Mouse (Mus musculus) liver, embryonic 13.5 days (tissue): ENCODE data around the gene Rorc. TPM values are rescaled to one million over a fixed set of nuclear protein-coding genes. Genes with fewer than 3 reads are reported as not detected.

Source experiments
- ATAC-seq: fragments of 200-750 bp; cut with Nextera tagmentation; 2 replicates; pipeline ENCODE4 v1.8.0; 2017; ENCODE audit warnings: low read depth, mild to moderate bottlenecking, moderate number of reproducible peaks, moderate library complexity
- DNase-seq: peaks from one replicate; pipeline ENCODE4 v3.0.0; 2022
- H3K27ac ChIP-seq: fragments of 300-500 bp; sonication (generic); 2 replicates; pipeline ENCODE4 v1.5.1; 2015; ENCODE audit warnings: moderate library complexity, mild to moderate bottlenecking, inconsistent platforms
- H3K27me3 ChIP-seq: fragments of 300-500 bp; sonication (generic); 2 replicates; pipeline ENCODE4 v1.6.1; 2015; ENCODE audit warnings: mild to moderate bottlenecking, inconsistent platforms
- H3K36me3 ChIP-seq: fragments of 300-500 bp; sonication (generic); 2 replicates; pipeline ENCODE4 v1.6.1; 2015; ENCODE audit warnings: mild to moderate bottlenecking, inconsistent platforms
- H3K4me1 ChIP-seq: fragments of 300-500 bp; sonication (generic); replicated peaks from 2 replicates; pipeline ENCODE4 v1.6.1; 2015; ENCODE audit warnings: inconsistent platforms
- H3K4me2 ChIP-seq: fragments of 300-500 bp; sonication (generic); 2 replicates; pipeline ENCODE4 v1.6.1; 2015; ENCODE audit warnings: inconsistent platforms, mild to moderate bottlenecking, moderate library complexity
- H3K4me3 ChIP-seq: fragments of 300-500 bp; sonication (generic); replicated peaks from 2 replicates; pipeline ENCODE4 v1.5.1; 2015; ENCODE audit warnings: mild to moderate bottlenecking, inconsistent platforms
- H3K9ac ChIP-seq: fragments of 300-500 bp; sonication (generic); 2 replicates; pipeline ENCODE4 v1.6.1; 2015; ENCODE audit warnings: mild to moderate bottlenecking, inconsistent platforms
- H3K9me3 ChIP-seq: fragments of 300-500 bp; sonication (generic); replicated peaks from 2 replicates; pipeline ENCODE4 v1.6.1; 2016; ENCODE audit warnings: inconsistent platforms
- WGBS: fragments of 180-500 bp; shearing (Covaris S2); methylation state at CpG from one replicate; pipeline ENCODE4 v1.1.7; 2015; ENCODE audit not compliant: insufficient replicate concordance; 5-methylcytosine and 5-hydroxymethylcytosine counted together
- polyA plus RNA-seq: library from polyadenylated mRNA; unstranded; fragments of >200 nt; fragmentation: Nextera tagmentation; extraction: Ambion mirVana; gene quantifications from 2 replicates; pipeline ENCODE4 v1.2.1, GENCODE M21; 2015

The Rorc gene
- polyA plus RNA-seq = 0.58 and 0.65 TPM in 2 replicates

- Histone ChIP-seq H3K4me2 (peak within 1 kb of the TSS; percentile 19), H3K4me3 (no peak within 1 kb of the TSS), H3K27me3 (0 out of 2 replicates have a peak, but pooled peaks cover 5% of the 10 kb centered on the region), H3K36me3 (no peaks in the 10 kb centered on the region), H3K9ac (peak within 1 kb of the TSS; percentile 9; the same call in 1 of the 2 replicates), H3K4me1 (peaks cover 12% of the 10 kb centered on the region), H3K27ac (no peak within 1 kb of the TSS), H3K9me3 (no peaks in the 10 kb centered on the region)
- 19% methylated on average over 5 of the region's 5 CpGs for WGBS
- ATAC-seq (no peak), DNase-seq (no peak)
Measured at GRCm38 (mm10) chr3:94372641-94373040, at the start of gene Rorc. Gene Rorc (plus strand): TSS chr3:94372794.

- Histone ChIP-seq H3K4me2 (no peak overlapping the region), H3K4me3 (no peak overlapping the region), H3K27me3 (no peaks in the 10 kb centered on the region), H3K36me3 (no peaks in the 10 kb centered on the region), H3K9me3 (no peaks in the 10 kb centered on the region), H3K27ac (no peak overlapping the region), H3K4me1 (no peaks in the 10 kb centered on the region), H3K9ac (no peak overlapping the region)
- ATAC-seq (no peak), DNase-seq (no peak)
- 73% methylated on average over 3 of the region's 3 CpGs for WGBS
Measured at GRCm38 (mm10) chr3:94328681-94329080, 43.9 kb upstream of the Rorc start.

GRCm38 (mm10) chr3:94334442-94334841, 38.2 kb upstream of the Rorc start:
- no peak overlapping the region for H3K4me3 ChIP-seq
- H3K4me1 ChIP-seq = no peaks in the 10 kb centered on the region
- no peak overlapping the region for H3K4me2 ChIP-seq
- WGBS = 76% methylated on average over 4 of the region's 4 CpGs
- no peak overlapping the region for H3K9ac ChIP-seq
- DNase-seq = no peak
- no peak for ATAC-seq
- H3K27ac ChIP-seq = no peak overlapping the region
- no peaks in the 10 kb centered on the region for H3K36me3 ChIP-seq
- H3K27me3 ChIP-seq = no peaks in the 10 kb centered on the region
- H3K9me3 ChIP-seq = no peaks in the 10 kb centered on the region

- no peak for DNase-seq
- H3K9ac ChIP-seq = no peak overlapping the region
- H3K27ac ChIP-seq = no peak overlapping the region
- no peaks in the 10 kb centered on the region for H3K4me1 ChIP-seq
- WGBS = 55% methylated on average over 3 of the region's 3 CpGs
- no peaks in the 10 kb centered on the region for H3K36me3 ChIP-seq
- H3K9me3 ChIP-seq = no peaks in the 10 kb centered on the region
- H3K4me3 ChIP-seq = no peak overlapping the region
- ATAC-seq = no peak
- no peak overlapping the region for H3K4me2 ChIP-seq
- H3K27me3 ChIP-seq = no peaks in the 10 kb centered on the region
Measured at GRCm38 (mm10) chr3:94338522-94338921, 34.1 kb upstream of the Rorc start.

GRCm38 (mm10) chr3:94341959-94342422, 30.6 kb upstream of the Rorc start, which contains the start of gene Them5:
Gene Them5 (plus strand): TSS chr3:94342099.
- Histone ChIP-seq H3K9ac (no peak within 1 kb of the TSS), H3K4me1 (no peaks in the 10 kb centered on the region), H3K36me3 (no peaks in the 10 kb centered on the region), H3K9me3 (no peaks in the 10 kb centered on the region), H3K4me3 (no peak within 1 kb of the TSS), H3K27ac (no peak within 1 kb of the TSS), H3K27me3 (no peaks in the 10 kb centered on the region), H3K4me2 (no peak within 1 kb of the TSS)
- DNase-seq (no peak), ATAC-seq (no peak)
- 47% methylated on average over 3 of the region's 3 CpGs for WGBS

- no peaks in the 10 kb centered on the region for H3K36me3 ChIP-seq
- WGBS = 46% methylated on average over 1 of the region's 1 CpGs
- no peak for ATAC-seq
- H3K27me3 ChIP-seq = no peaks in the 10 kb centered on the region
- H3K27ac ChIP-seq = no peak overlapping the region
- DNase-seq = no peak
- no peak overlapping the region for H3K4me3 ChIP-seq
- no peak overlapping the region for H3K4me2 ChIP-seq
- H3K4me1 ChIP-seq = no peaks in the 10 kb centered on the region
- no peaks in the 10 kb centered on the region for H3K9me3 ChIP-seq
- H3K9ac ChIP-seq = no peak overlapping the region
Measured at GRCm38 (mm10) chr3:94342552-94342951, 30.0 kb upstream of the Rorc start.

- H3K9me3 ChIP-seq = no peaks in the 10 kb centered on the region
- no peak overlapping the region for H3K9ac ChIP-seq
- H3K4me1 ChIP-seq = no peaks in the 10 kb centered on the region
- no peak overlapping the region for H3K4me2 ChIP-seq
- no peaks in the 10 kb centered on the region for H3K27me3 ChIP-seq
- no peak overlapping the region for H3K4me3 ChIP-seq
- no peak overlapping the region for H3K27ac ChIP-seq
- WGBS = 59% methylated on average over 2 of the region's 2 CpGs
- no peak for ATAC-seq
- no peaks in the 10 kb centered on the region for H3K36me3 ChIP-seq
- no peak for DNase-seq
Measured at GRCm38 (mm10) chr3:94344182-94344581, 28.4 kb upstream of the Rorc start.

GRCm38 (mm10) chr3:94344897-94345296, 27.7 kb upstream of the Rorc start:
- Histone ChIP-seq H3K27me3 (no peaks in the 10 kb centered on the region), H3K4me3 (no peak overlapping the region), H3K9ac (no peak overlapping the region), H3K4me1 (no peaks in the 10 kb centered on the region), H3K27ac (no peak overlapping the region), H3K9me3 (no peaks in the 10 kb centered on the region), H3K36me3 (no peaks in the 10 kb centered on the region), H3K4me2 (no peak overlapping the region)
- ATAC-seq = no peak
- 61% methylated on average over 3 of the region's 3 CpGs for WGBS
- DNase-seq = no peak

- Histone ChIP-seq H3K9me3 (no peaks in the 10 kb centered on the region), H3K36me3 (no peaks in the 10 kb centered on the region), H3K27ac (no peak overlapping the region), H3K4me1 (no peaks in the 10 kb centered on the region), H3K4me2 (no peak overlapping the region), H3K9ac (no peak overlapping the region), H3K4me3 (no peak overlapping the region), H3K27me3 (no peaks in the 10 kb centered on the region)
- 62% methylated on average over 2 of the region's 2 CpGs for WGBS
- DNase-seq = no peak
- ATAC-seq = no peak
Measured at GRCm38 (mm10) chr3:94348146-94348545, 24.4 kb upstream of the Rorc start.

GRCm38 (mm10) chr3:94360812-94361211, 11.8 kb upstream of the Rorc start:
- Histone ChIP-seq H3K9ac (no peak overlapping the region), H3K27me3 (peaks cover 45% of the 10 kb centered on the region), H3K36me3 (no peaks in the 10 kb centered on the region), H3K4me2 (no peak overlapping the region), H3K4me3 (no peak overlapping the region), H3K27ac (no peak overlapping the region), H3K9me3 (no peaks in the 10 kb centered on the region), H3K4me1 (0 out of 2 replicates have a peak, but pooled peaks cover 4% of the 10 kb centered on the region)
- ATAC-seq (no peak), DNase-seq (no peak)
- WGBS = 0% methylated on average over 1 of the region's 1 CpGs

GRCm38 (mm10) chr3:94362138-94362537, 10.5 kb upstream of the Rorc start, which contains the start of gene C2cd4d:
Gene C2cd4d (plus strand): TSS chr3:94362438.
- Histone ChIP-seq H3K36me3 (no peaks in the 10 kb centered on the region), H3K4me2 (peak within 1 kb of the TSS; percentile 62), H3K9me3 (no peaks in the 10 kb centered on the region), H3K4me1 (peaks cover 4% of the 10 kb centered on the region; the same call in 1 of the 2 replicates), H3K4me3 (peak within 1 kb of the TSS; percentile 43), H3K27me3 (peaks cover 51% of the 10 kb centered on the region), H3K27ac (no peak within 1 kb of the TSS), H3K9ac (no peak within 1 kb of the TSS)
- ATAC-seq = no peak
- DNase-seq = no peak
- 59% methylated on average over 7 of the region's 7 CpGs for WGBS
